Mouse (Mus musculus) erythroblast, embryonic 14.5 days (primary cell): Measurements from ENCODE around the gene Tnfaip1.

Experiments used
- GATA1 ChIP-seq: IDR thresholded peaks from 2 replicates; pipeline ENCODE4 v1.6.1; 2012; ENCODE audit warnings: low read length, inconsistent platforms, mixed read lengths
- TAL1 ChIP-seq: IDR thresholded peaks from 3 replicates; pipeline ENCODE4 v1.6.1; 2012; ENCODE audit warnings: low read length, inconsistent platforms, mixed read lengths

- no peak for TF ChIP-seq GATA1
- no peak for TF ChIP-seq TAL1
Measured at GRCm38 (mm10) chr11:78544449-78545111, 8.4 kb upstream of the Tnfaip1 start.
